Mouse (Mus musculus): ENCODE measurements around the gene Lancl3. TPM values are rescaled to one million over a fixed set of nuclear protein-coding genes. Genes with fewer than 3 reads are reported as not detected.

Gene Lancl3
- total RNA-seq (2023) = not detected

DNA sequence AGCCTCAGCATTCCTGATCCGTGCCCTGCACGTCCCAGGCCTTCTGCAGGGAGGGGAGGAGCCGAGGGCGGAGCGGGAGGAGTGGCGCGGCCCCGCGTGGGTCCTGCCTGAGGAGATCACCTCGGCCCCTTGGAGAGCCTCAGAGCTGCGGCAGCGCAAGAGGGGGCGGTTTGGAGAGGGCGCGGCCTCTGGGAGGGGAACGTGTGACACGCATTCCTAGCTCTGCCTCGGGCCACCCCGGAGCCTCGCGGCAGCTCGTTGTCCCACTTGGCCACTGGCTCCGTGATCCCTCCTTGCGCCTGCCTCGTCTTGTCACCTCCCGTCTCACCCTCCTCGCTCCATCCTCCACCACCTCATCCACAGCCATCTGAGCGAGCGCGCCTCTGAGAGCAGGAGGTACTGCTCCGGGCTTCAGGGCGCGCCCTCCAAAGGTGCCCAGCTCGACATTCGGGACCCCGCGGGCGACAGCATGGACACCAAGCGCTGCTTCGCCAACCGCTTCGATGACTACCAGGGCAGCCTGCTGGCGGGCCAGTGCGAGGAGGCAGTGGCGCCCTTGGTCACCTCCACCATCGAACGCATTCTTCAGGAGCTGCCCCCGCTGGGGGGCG lies at the start of gene Lancl3:
TSS of gene Lancl3 (plus strand) at position 142 of the 611 bp plus-strand sequence.

DNA sequence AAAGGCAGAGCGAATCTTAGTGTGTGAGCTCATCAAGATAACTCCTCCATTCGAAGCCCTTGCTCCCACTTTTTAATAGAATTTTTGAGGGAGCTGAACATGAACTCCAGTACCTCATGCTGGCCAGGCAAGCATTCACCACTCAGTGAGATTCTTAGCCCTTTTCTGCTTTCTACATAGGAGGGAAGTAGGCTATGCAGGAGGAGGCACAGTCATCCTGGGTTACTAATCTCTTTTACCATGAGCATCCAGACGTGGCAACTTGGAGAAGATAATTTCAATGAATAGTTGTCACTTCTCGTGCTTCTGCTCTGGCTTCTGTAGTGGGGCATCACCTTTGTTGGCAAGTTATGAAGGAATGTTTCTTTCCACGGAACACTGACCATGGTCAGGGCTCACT lies 57.1 kb downstream of the Lancl3 start, which contains the start of gene Gm14862:
TSS of gene Gm14862 (minus strand) at position 134 of the 400 bp plus-strand sequence.

DNA sequence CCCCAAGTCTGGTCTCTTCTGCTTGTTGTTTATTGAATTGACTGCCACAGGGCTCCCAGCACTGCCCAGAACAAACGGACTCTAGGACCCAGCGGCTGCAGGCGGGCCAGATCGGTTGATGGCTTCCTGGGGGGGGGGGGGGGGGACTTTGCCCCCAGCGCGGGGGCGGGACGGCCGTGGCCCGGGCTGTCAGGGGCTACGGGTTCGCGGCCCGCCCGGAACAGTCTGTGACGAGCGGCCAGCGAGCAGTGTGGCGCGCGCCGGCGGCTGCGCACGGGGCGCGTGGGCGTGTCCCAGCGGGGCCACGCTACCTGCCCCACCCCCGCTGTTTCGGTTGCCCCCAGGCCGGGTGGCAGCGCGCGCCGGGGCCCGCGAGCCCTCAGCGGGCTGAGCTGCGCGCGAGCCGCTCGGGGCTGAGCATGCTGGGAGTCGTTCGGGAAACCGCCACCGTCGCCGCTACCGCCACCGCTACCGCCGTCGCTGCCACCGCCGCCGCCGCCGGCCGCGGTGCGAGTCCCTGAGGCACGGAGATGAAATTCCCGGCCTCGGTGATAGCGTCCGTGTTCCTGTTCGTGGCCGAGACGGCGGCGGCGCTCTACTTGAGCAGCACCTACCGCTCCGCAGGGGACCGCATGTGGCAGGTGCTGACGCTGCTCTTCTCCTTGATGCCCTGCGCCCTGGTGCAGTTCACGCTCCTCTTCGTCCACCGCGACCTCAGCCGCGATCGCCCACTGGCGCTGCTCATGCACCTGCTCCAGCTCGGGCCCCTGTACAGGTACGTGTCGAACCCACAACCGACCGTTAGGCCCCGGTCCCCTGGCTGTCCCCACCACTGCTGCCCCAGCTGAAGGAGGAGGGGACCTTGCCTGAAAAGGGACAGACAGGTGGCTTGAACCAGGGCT lies 73.0 kb downstream of the Lancl3 start, which contains the start of gene Xk:
TSS of gene Xk (plus strand) at position 297 of the 902 bp plus-strand sequence.

DNA sequence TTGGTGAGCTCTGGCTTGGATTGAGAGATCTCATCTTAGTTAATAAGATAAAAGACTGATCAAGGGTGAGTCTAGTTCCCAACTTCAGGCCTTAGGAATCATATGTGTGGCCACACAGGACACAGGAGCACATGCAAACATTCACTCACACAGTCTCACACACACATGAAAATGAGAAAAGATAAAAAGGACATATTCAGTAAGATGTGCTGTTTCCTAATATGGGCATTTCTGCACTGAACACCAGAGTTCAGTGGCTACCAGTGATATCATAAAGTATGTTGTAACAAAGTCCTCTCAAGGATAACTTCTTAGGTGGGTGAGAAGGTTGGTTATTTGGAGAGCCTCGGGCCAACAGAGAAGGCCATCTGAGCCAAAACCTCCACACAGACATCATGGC lies 83.8 kb downstream of the Lancl3 start, which contains the start of gene H2al1m:
TSS of gene H2al1m (plus strand) at position 301 of the 400 bp plus-strand sequence.

Other genes with a start within 250 kb of the Lancl3 start
- gene Fthl17b, start 236.9 kb upstream of the Lancl3 start, total RNA-seq (2023) = not detected
- gene Fthl17c, start 223.3 kb upstream of the Lancl3 start, total RNA-seq (2023) = not detected
- not detected for gene Fthl17d, start 213.1 kb upstream of the Lancl3 start, total RNA-seq (2023)
- gene Fthl17e, start 166.4 kb upstream of the Lancl3 start, total RNA-seq (2023) = not detected
- gene Fthl17f, start 136.9 kb upstream of the Lancl3 start, total RNA-seq (2023) = not detected
- gene 4930402K13Rik, start 95.3 kb upstream of the Lancl3 start, total RNA-seq (2023) = not detected
- not detected for gene Gm14862, start 57.0 kb downstream of the Lancl3 start, total RNA-seq (2023)
- 1.4 TPM for gene Xk, start 72.9 kb downstream of the Lancl3 start, total RNA-seq (2023)
- 2.5 TPM for gene H2al1m, start 83.9 kb downstream of the Lancl3 start, total RNA-seq (2023)
- gene H2al1k, start 150.7 kb downstream of the Lancl3 start, total RNA-seq (2023) = not detected